Mouse (Mus musculus) midbrain, embryonic 16.5 days (tissue): ENCODE measurements at regions not wholly inside any gene's neighbourhood (a gene's known extent, or its start where the extent isn't known, plus 50 kb on each side); places are given as distances from the start of the nearest gene placed in this dataset.

Experiments
- ATAC-seq: fragments of 200-750 bp; cut with Nextera tagmentation; 2 replicates; pipeline ENCODE4 v1.8.0; 2017; ENCODE audit warnings: moderate TSS enrichment
- H3K27ac ChIP-seq: fragments of 300-500 bp; sonication (generic); 2 replicates; pipeline ENCODE4 v1.5.1; 2014; ENCODE audit warnings: mild to moderate bottlenecking, low read length, mixed read lengths
- H3K27me3 ChIP-seq: fragments of 300-500 bp; sonication (generic); 2 replicates; pipeline ENCODE4 v1.6.1; 2014; ENCODE audit warnings: low read depth, low read length, mixed read lengths; ENCODE audit not compliant: control insufficient read depth, insufficient read depth
- H3K36me3 ChIP-seq: fragments of 300-500 bp; sonication (generic); 2 replicates; pipeline ENCODE4 v1.6.1; 2014; ENCODE audit warnings: mild to moderate bottlenecking, low read length, moderate library complexity, mixed read lengths; ENCODE audit not compliant: control insufficient read depth, insufficient read depth
- H3K4me1 ChIP-seq: fragments of 300-500 bp; sonication (generic); 2 replicates; pipeline ENCODE4 v1.6.1; 2014; ENCODE audit warnings: mild to moderate bottlenecking, low read length, mixed read lengths; ENCODE audit not compliant: control insufficient read depth, insufficient read depth
- H3K4me2 ChIP-seq: fragments of 300-500 bp; sonication (generic); 2 replicates; pipeline ENCODE4 v1.6.1; 2014; ENCODE audit warnings: mild to moderate bottlenecking, low read length, mixed read lengths
- H3K4me3 ChIP-seq: fragments of 300-500 bp; sonication (generic); 2 replicates; pipeline ENCODE4 v1.5.1; 2014; ENCODE audit warnings: low read depth, mild to moderate bottlenecking, low read length, moderate library complexity, mixed read lengths
- H3K9ac ChIP-seq: fragments of 300-500 bp; sonication (generic); 2 replicates; pipeline ENCODE4 v1.6.1; 2014; ENCODE audit warnings: low read depth, low read length, mixed read lengths
- H3K9me3 ChIP-seq: fragments of 300-500 bp; sonication (generic); replicated peaks from 2 replicates; pipeline ENCODE4 v1.6.1; 2014; ENCODE audit warnings: mild to moderate bottlenecking, low read length, mixed read lengths; ENCODE audit not compliant: control insufficient read depth, poor library complexity, severe bottlenecking
- whole genome bisulfite sequencing: fragments of 180-500 bp; shearing (Covaris S2); extraction: QIAGEN DNeasy Blood & Tissue Kit; methylation state at CpG from one replicate; pipeline ENCODE4 v1.1.7; 2014; 5-methylcytosine and 5-hydroxymethylcytosine counted together

- no peak for ATAC-seq
- H3K27ac ChIP-seq, result no peak overlapping the region
- WGBS, result 92% methylated on average over 10 of the region's 10 CpGs
Observed at GRCm38 (mm10) chr13:44077022-44077421, 292.4 kb downstream of the Cd83 start.

DNA sequence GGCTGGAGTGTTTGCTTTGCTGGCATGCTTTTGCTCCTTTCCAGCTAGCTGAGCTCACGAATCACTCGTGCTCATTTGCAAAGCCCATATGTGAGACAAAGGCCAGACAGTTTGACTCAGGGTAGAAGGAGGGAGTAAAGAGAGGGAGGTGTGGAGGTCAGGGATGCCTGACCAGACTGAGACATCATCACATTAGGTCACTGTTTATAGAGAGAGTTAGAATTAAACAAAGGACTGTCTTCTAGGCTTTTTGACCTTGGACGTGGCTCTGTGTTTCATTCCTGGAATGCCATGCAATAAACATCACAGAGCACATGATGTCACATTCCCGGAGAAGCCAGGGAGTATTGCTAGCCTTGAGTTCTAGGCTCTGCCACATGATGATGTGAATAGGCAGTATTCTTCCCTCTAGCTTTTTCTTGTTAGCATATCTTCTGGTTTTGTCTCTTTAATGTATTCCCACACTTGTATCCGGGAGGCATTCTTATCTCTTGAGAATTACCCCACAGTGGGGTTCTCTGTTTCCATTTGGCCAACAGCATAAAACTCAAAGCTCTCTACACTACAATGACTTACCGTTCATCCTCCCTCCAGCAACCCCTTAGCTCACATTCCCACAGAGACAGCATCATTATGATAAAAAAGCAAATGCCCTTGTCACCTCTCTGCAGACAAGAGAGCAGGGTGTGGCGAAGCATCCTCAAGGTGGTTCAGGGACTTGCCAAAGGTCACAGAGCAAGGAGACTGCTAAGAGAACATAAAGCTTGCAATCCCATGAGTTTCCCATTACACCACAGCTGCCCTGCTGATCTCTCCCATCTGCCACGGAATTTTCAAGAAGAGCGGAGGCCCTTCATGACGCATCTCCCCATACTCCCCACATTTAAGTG is 301.3 kb downstream of the Cd83 start:
- H3K27me3 ChIP-seq, result no peaks in the 10 kb centered on the region
- ATAC-seq, result no peak
- no peak overlapping the region for H3K9ac ChIP-seq
- no peak overlapping the region for H3K4me3 ChIP-seq
- 71% methylated on average over 10 of the region's 10 CpGs for WGBS
- no peaks in the 10 kb centered on the region for H3K36me3 ChIP-seq
- peaks cover 3% of the 10 kb centered on the region; the same call in 1 of the 2 replicates for H3K4me1 ChIP-seq
- H3K9me3 ChIP-seq, result no peaks in the 10 kb centered on the region
- no peak overlapping the region for H3K27ac ChIP-seq
- no peak overlapping the region for H3K4me2 ChIP-seq

More at GRCm38 (mm10) chr13:44077022-44077421, 292.4 kb downstream of the Cd83 start:
- Histone ChIP-seq H3K36me3 (no peaks in the 10 kb centered on the region), H3K4me3 (no peak overlapping the region), H3K27me3 (no peaks in the 10 kb centered on the region), H3K9me3 (peaks cover 3% of the 10 kb centered on the region; the same call in 1 of the 2 replicates), H3K4me1 (no peaks in the 10 kb centered on the region), H3K4me2 (no peak overlapping the region), H3K9ac (no peak overlapping the region)

DNA sequence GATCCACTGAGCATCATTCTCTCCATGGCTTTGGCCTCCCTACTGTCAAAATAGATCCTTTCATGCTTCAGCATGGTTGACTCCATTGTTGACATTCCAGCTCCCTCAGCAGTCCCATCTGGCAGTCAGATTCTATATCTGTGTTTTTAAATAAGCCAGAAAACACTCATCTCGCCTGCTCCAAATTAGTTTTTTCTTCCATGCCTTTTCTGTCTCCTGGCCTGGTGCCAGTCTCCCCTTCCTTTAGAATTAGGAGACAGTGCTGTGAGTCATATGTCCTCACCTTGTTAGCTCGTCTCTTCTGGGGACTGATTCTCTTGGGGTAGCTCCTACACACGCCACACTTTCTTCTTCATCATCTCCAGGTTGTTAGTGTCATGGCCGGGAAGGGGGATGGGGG is 302.2 kb downstream of the Cd83 start:
- no peak overlapping the region for H3K4me3 ChIP-seq
- no peak; the same call in 1 of the 2 replicates for ATAC-seq
- 54% methylated on average over 4 of the region's 4 CpGs for WGBS
- no peak overlapping the region for H3K4me2 ChIP-seq
- H3K27me3 ChIP-seq, result no peaks in the 10 kb centered on the region
- no peaks in the 10 kb centered on the region for H3K9me3 ChIP-seq
- no peaks in the 10 kb centered on the region for H3K36me3 ChIP-seq
- no peak overlapping the region for H3K27ac ChIP-seq
- peaks cover 3% of the 10 kb centered on the region; the same call in 1 of the 2 replicates for H3K4me1 ChIP-seq
- no peak overlapping the region for H3K9ac ChIP-seq

DNA sequence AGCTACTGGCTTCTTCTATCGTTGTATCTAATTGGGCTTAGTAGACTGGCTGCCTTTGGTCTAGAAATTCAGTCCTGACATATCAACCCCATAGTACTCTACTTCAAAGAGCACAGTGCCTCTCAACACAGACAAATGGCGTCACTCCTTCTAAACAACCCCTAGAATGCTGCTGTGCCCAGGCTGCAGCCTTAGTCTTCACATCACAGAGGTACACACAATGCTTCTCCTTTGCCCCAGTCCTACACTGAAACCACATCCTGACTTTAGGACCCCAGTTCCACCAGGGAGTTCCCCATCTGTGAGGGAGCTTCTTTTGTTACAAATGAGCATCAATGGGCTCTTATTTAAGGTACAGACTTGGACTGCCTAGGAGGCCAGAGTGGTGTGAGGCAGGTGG is 312.6 kb downstream of the Cd83 start:
- 84% methylated on average over 2 of the region's 2 CpGs for WGBS
- H3K27me3 ChIP-seq, result no peaks in the 10 kb centered on the region
- H3K9ac ChIP-seq, result no peak overlapping the region
- H3K4me1 ChIP-seq, result peaks cover 33% of the 10 kb centered on the region
- no peak overlapping the region for H3K27ac ChIP-seq
- no peak overlapping the region for H3K4me3 ChIP-seq
- H3K4me2 ChIP-seq, result no peak overlapping the region
- no peaks in the 10 kb centered on the region for H3K36me3 ChIP-seq
- ATAC-seq, result no peak
- 0 out of 2 replicates have a peak, but pooled peaks cover 3% of the 10 kb centered on the region for H3K9me3 ChIP-seq

- 6% methylated on average over 9 of the region's 9 CpGs for WGBS
- no peaks in the 10 kb centered on the region for H3K36me3 ChIP-seq
- no peaks in the 10 kb centered on the region for H3K9me3 ChIP-seq
- H3K27me3 ChIP-seq, result no peaks in the 10 kb centered on the region
- peaks cover 38% of the 10 kb centered on the region for H3K4me1 ChIP-seq
- H3K27ac ChIP-seq, result peak overlapping the region; percentile 56
- H3K4me2 ChIP-seq, result no peak overlapping the region
- peak; percentile 21; the same call in 1 of the 2 replicates for ATAC-seq
- no peak overlapping the region for H3K9ac ChIP-seq
- no peak overlapping the region for H3K4me3 ChIP-seq
Observed at GRCm38 (mm10) chr13:44099511-44099910, 314.9 kb downstream of the Cd83 start.

- ATAC-seq, result peak; percentile 92
- Histone ChIP-seq H3K27ac (peak overlapping the region; percentile 75), H3K27me3 (no peaks in the 10 kb centered on the region), H3K36me3 (no peaks in the 10 kb centered on the region), H3K9ac (peak overlapping the region; percentile 22; the same call in 1 of the 2 replicates), H3K4me3 (peak overlapping the region; percentile 3; the same call in 1 of the 2 replicates), H3K4me2 (peak overlapping the region; percentile 42), H3K4me1 (peaks cover 38% of the 10 kb centered on the region), H3K9me3 (no peaks in the 10 kb centered on the region)
- WGBS, result 4% methylated on average over 21 of the region's 21 CpGs
Observed at GRCm38 (mm10) chr13:44100125-44101067, 315.8 kb downstream of the Cd83 start.

DNA sequence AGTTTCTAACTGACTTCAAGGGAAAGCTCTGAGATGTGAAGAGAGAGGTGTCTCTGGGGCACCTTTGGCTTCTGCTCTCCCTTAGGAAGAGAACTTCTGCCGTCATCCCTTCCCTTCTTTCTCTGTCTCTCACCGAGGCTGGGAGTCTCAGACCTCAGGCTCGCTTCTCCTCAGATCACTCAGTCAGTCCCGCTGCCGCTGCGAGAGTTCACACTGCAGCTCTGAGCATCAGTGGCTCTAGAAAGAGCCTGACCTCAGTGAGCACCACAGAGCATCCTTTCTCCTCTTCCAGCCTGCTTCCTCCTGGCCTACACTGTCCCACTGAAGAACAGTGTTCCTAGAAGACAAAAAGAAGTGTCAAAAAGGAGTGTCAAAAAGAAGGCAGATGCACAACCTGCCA is 316.6 kb downstream of the Cd83 start:
- peak overlapping the region; percentile 75 for H3K27ac ChIP-seq
- H3K4me2 ChIP-seq, result peak overlapping the region; percentile 42
- ATAC-seq, result peak; percentile 49
- H3K4me1 ChIP-seq, result peaks cover 38% of the 10 kb centered on the region
- H3K27me3 ChIP-seq, result no peaks in the 10 kb centered on the region
- WGBS, result 3% methylated on average over 6 of the region's 6 CpGs
- H3K9me3 ChIP-seq, result no peaks in the 10 kb centered on the region
- no peaks in the 10 kb centered on the region for H3K36me3 ChIP-seq
- H3K4me3 ChIP-seq, result 0 out of 2 replicates have a peak overlapping the region, but pooled peaks have one; percentile 3
- peak overlapping the region; percentile 22 for H3K9ac ChIP-seq

DNA sequence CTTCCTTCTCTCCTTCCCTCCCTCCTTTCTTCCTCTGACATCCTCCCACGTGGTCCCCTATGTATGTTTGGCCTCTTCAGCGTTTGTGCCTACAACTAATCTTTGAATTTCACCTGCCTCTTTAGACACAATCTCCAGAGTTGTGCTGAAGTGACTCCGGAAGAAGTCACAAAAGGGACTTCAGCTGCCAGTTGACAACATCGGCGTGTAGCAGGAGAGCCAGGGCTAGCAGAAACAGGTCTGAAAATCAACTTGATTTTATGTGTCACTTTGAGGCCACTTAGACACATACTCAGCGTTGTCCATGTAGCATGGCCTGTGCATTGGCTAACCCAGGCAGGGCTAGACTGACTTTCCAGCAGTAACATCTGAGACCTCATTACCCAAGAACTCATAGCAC is 317.2 kb downstream of the Cd83 start:
- Histone ChIP-seq H3K4me3 (no peak overlapping the region), H3K27me3 (no peaks in the 10 kb centered on the region), H3K9me3 (no peaks in the 10 kb centered on the region), H3K4me2 (no peak overlapping the region), H3K4me1 (peaks cover 38% of the 10 kb centered on the region), H3K27ac (peak overlapping the region; percentile 75; the same call in 1 of the 2 replicates), H3K36me3 (no peaks in the 10 kb centered on the region), H3K9ac (no peak overlapping the region)
- ATAC-seq, result no peak
- WGBS, result 51% methylated on average over 6 of the region's 6 CpGs
